Mouse (Mus musculus): ENCODE measurements around the gene Cd101.

- TF ChIP-seq HCFC1 (IDR thresholded peaks at IDR 0.05; ENCODE audit: borderline replicate concordance, insufficient read depth, low read length) (no peak), ZNF384 (IDR thresholded peaks at IDR 0.05; ENCODE audit: low read depth, low read length) (no peak), ZC3H11A (IDR thresholded peaks at IDR 0.05; ENCODE audit: borderline replicate concordance, low read depth, low read length) (no peak)
Observed at GRCm38 (mm10) chr3:101047586-101048275, 18.4 kb upstream of the Cd101 start.

All from ES-E14 (cell line).